Mouse (Mus musculus) embryonic facial prominence, embryonic 15.5 days (tissue): ENCODE results near the gene Spint2. TPM values are rescaled to one million over a fixed set of nuclear protein-coding genes. Genes with fewer than 3 reads are reported as not detected.

Experiments
- ATAC-seq: fragments of 200-750 bp; cut with Nextera tagmentation; 2 replicates; pipeline ENCODE4 v1.8.0; 2017; ENCODE audit warnings: low read depth, moderate TSS enrichment; ENCODE audit not compliant: insufficient number of reproducible peaks, low FRiP score, low TSS enrichment
- H3K27ac ChIP-seq: fragments of 300-500 bp; sonication (generic); replicated peaks from 2 replicates; pipeline ENCODE4 v1.5.1; 2015; ENCODE audit warnings: mild to moderate bottlenecking, inconsistent platforms
- H3K27me3 ChIP-seq: fragments of 300-500 bp; sonication (generic); 2 replicates; pipeline ENCODE4 v1.6.1; 2015; ENCODE audit warnings: inconsistent platforms
- H3K36me3 ChIP-seq: fragments of 300-500 bp; sonication (generic); 2 replicates; pipeline ENCODE4 v1.6.1; 2015; ENCODE audit warnings: mild to moderate bottlenecking, inconsistent platforms
- H3K4me1 ChIP-seq: fragments of 300-500 bp; sonication (generic); 2 replicates; pipeline ENCODE4 v1.6.1; 2015; ENCODE audit warnings: inconsistent platforms
- H3K4me2 ChIP-seq: fragments of 300-500 bp; sonication (generic); replicated peaks from 2 replicates; pipeline ENCODE4 v1.6.1; 2015; ENCODE audit warnings: mild to moderate bottlenecking, inconsistent platforms
- H3K4me3 ChIP-seq: fragments of 300-500 bp; sonication (generic); replicated peaks from 2 replicates; pipeline ENCODE4 v1.5.1; 2015; ENCODE audit warnings: mild to moderate bottlenecking, inconsistent platforms
- H3K9ac ChIP-seq: fragments of 300-500 bp; sonication (generic); 2 replicates; pipeline ENCODE4 v1.6.1; 2015; ENCODE audit warnings: inconsistent platforms
- H3K9me3 ChIP-seq: fragments of 300-500 bp; sonication (generic); replicated peaks from 2 replicates; pipeline ENCODE4 v1.6.1; 2016; ENCODE audit warnings: inconsistent platforms
- WGBS: fragments of 180-500 bp; shearing (Covaris S2); methylation state at CpG from one replicate; pipeline ENCODE4 v1.1.7; 2015; 5-methylcytosine and 5-hydroxymethylcytosine counted together
- polyA plus RNA-seq: library from polyadenylated mRNA; unstranded; fragments of >200 nt; fragmentation: Nextera tagmentation; extraction: Ambion mirVana; gene quantifications from 2 replicates; pipeline ENCODE4 v1.2.1, GENCODE M21; 2015

Gene Spint2
- polyA plus RNA-seq = 212 and 261 TPM in 2 replicates

GRCm38 (mm10) chr7:29281201-29282073 is at the start of gene Spint2:
TSS of gene Spint2 (minus strand) at chr7:29281912.
- H3K4me2 ChIP-seq = peak within 1 kb of the TSS; percentile 99
- ATAC-seq = peak; percentile 82
- 1% methylated on average over 80 of the region's 80 CpGs for WGBS
- H3K9ac ChIP-seq = peak within 1 kb of the TSS; percentile 55
- peak within 1 kb of the TSS; percentile 89 for H3K27ac ChIP-seq
- no peaks in the 10 kb centered on the region for H3K9me3 ChIP-seq
- peak within 1 kb of the TSS; percentile 61 for H3K4me3 ChIP-seq
- peaks cover 27% of the 10 kb centered on the region for H3K27me3 ChIP-seq
- H3K36me3 ChIP-seq = no peaks in the 10 kb centered on the region
- H3K4me1 ChIP-seq = peaks cover 27% of the 10 kb centered on the region

- H3K9me3 ChIP-seq = no peaks in the 10 kb centered on the region
- WGBS = 93% methylated on average over 16 of the region's 16 CpGs
- no peaks in the 10 kb centered on the region for H3K4me1 ChIP-seq
- ATAC-seq = no peak
- no peaks in the 10 kb centered on the region for H3K27me3 ChIP-seq
- no peak overlapping the region for H3K4me2 ChIP-seq
- H3K4me3 ChIP-seq = no peak overlapping the region
- no peak overlapping the region for H3K27ac ChIP-seq
- H3K9ac ChIP-seq = no peak overlapping the region
- peaks cover 76% of the 10 kb centered on the region for H3K36me3 ChIP-seq
Measured at GRCm38 (mm10) chr7:29328984-29329383, 47.3 kb upstream of the Spint2 start.

- Histone ChIP-seq H3K9me3 (no peaks in the 10 kb centered on the region), H3K36me3 (peaks cover 72% of the 10 kb centered on the region), H3K4me2 (no peak overlapping the region), H3K9ac (no peak overlapping the region), H3K27ac (no peak overlapping the region), H3K4me3 (no peak overlapping the region), H3K27me3 (no peaks in the 10 kb centered on the region), H3K4me1 (no peaks in the 10 kb centered on the region)
- WGBS = 84% methylated on average over 6 of the region's 6 CpGs
- ATAC-seq = no peak
Measured at GRCm38 (mm10) chr7:29327087-29327486, 45.4 kb upstream of the Spint2 start.

GRCm38 (mm10) chr7:29319337-29320307 is 37.9 kb upstream of the Spint2 start:
- peaks cover 64% of the 10 kb centered on the region for H3K4me1 ChIP-seq
- WGBS = 10% methylated on average over 19 of the region's 19 CpGs

GRCm38 (mm10) chr7:29318115-29318911 is 36.6 kb upstream of the Spint2 start:
- ATAC-seq = peak; percentile 35; the same call in 1 of the 2 replicates
- H3K27ac ChIP-seq = peak overlapping the region; percentile 93
- no peaks in the 10 kb centered on the region for H3K9me3 ChIP-seq
- H3K36me3 ChIP-seq = 0 out of 2 replicates have a peak, but pooled peaks cover 3% of the 10 kb centered on the region
- peak overlapping the region; percentile 18 for H3K9ac ChIP-seq
- peaks cover 76% of the 10 kb centered on the region for H3K4me1 ChIP-seq
- WGBS = 5% methylated on average over 18 of the region's 18 CpGs
- peak overlapping the region; percentile 36 for H3K4me3 ChIP-seq
- H3K4me2 ChIP-seq = peak overlapping the region; percentile 47
- no peaks in the 10 kb centered on the region for H3K27me3 ChIP-seq

More at GRCm38 (mm10) chr7:29319337-29320307, 37.9 kb upstream of the Spint2 start:
- Histone ChIP-seq H3K4me3 (peak overlapping the region; percentile 36), H3K27ac (peak overlapping the region; percentile 93), H3K4me2 (peak overlapping the region; percentile 47), H3K27me3 (no peaks in the 10 kb centered on the region), H3K9me3 (no peaks in the 10 kb centered on the region), H3K9ac (no peak overlapping the region; the same call in 1 of the 2 replicates), H3K36me3 (peaks cover 15% of the 10 kb centered on the region; the same call in 1 of the 2 replicates)
- ATAC-seq = no peak

GRCm38 (mm10) chr7:29317558-29317957 is 35.8 kb upstream of the Spint2 start:
- Histone ChIP-seq H3K9ac (no peak overlapping the region), H3K27me3 (no peaks in the 10 kb centered on the region), H3K4me1 (peaks cover 81% of the 10 kb centered on the region), H3K9me3 (no peaks in the 10 kb centered on the region), H3K4me2 (peak overlapping the region; percentile 47), H3K36me3 (no peaks in the 10 kb centered on the region), H3K4me3 (peak overlapping the region; percentile 3), H3K27ac (peak overlapping the region; percentile 93)
- 0% methylated on average over 2 of the region's 2 CpGs for WGBS
- ATAC-seq = peak; percentile 73

GRCm38 (mm10) chr7:29316976-29317375 is 35.3 kb upstream of the Spint2 start:
- H3K9ac ChIP-seq = no peak overlapping the region
- peak; percentile 69 for ATAC-seq
- H3K27me3 ChIP-seq = no peaks in the 10 kb centered on the region
- H3K9me3 ChIP-seq = no peaks in the 10 kb centered on the region
- H3K4me3 ChIP-seq = peak overlapping the region; percentile 3; the same call in 1 of the 2 replicates
- peak overlapping the region; percentile 93 for H3K27ac ChIP-seq
- H3K36me3 ChIP-seq = no peaks in the 10 kb centered on the region
- H3K4me2 ChIP-seq = peak overlapping the region; percentile 47
- peaks cover 81% of the 10 kb centered on the region for H3K4me1 ChIP-seq
- WGBS = 3% methylated on average over 10 of the region's 10 CpGs

GRCm38 (mm10) chr7:29316137-29316734 is 34.5 kb upstream of the Spint2 start:
- Histone ChIP-seq H3K9ac (no peak overlapping the region), H3K27me3 (no peaks in the 10 kb centered on the region), H3K4me2 (peak overlapping the region; percentile 47; the same call in 1 of the 2 replicates), H3K36me3 (0 out of 2 replicates have a peak, but pooled peaks cover 3% of the 10 kb centered on the region), H3K9me3 (no peaks in the 10 kb centered on the region), H3K27ac (peak overlapping the region; percentile 93), H3K4me1 (peaks cover 80% of the 10 kb centered on the region), H3K4me3 (no peak overlapping the region)
- WGBS = 45% methylated on average over 17 of the region's 17 CpGs
- no peak for ATAC-seq

GRCm38 (mm10) chr7:29314844-29315628 is 33.3 kb upstream of the Spint2 start:
- ATAC-seq = no peak
- peak overlapping the region; percentile 93 for H3K27ac ChIP-seq
- H3K27me3 ChIP-seq = no peaks in the 10 kb centered on the region
- H3K9me3 ChIP-seq = no peaks in the 10 kb centered on the region
- H3K36me3 ChIP-seq = 0 out of 2 replicates have a peak, but pooled peaks cover 3% of the 10 kb centered on the region
- peaks cover 72% of the 10 kb centered on the region for H3K4me1 ChIP-seq
- no peak overlapping the region for H3K4me2 ChIP-seq
- WGBS = 65% methylated on average over 13 of the region's 13 CpGs
- H3K4me3 ChIP-seq = no peak overlapping the region
- no peak overlapping the region for H3K9ac ChIP-seq
